Mouse (Mus musculus) heart, postnatal 0 days (tissue): ENCODE data around the gene Dyrk1a.

ENCODE experiments used
- CTCF ChIP-seq: IDR thresholded peaks from 2 replicates; pipeline ENCODE4 v1.5.1; 2016; ENCODE audit warnings: antibody characterized with exemption, control low read depth, low read depth
- EP300 ChIP-seq: IDR thresholded peaks from 2 replicates; pipeline ENCODE4 v1.6.1; 2016; ENCODE audit warnings: antibody characterized with exemption, low read depth

DNA sequence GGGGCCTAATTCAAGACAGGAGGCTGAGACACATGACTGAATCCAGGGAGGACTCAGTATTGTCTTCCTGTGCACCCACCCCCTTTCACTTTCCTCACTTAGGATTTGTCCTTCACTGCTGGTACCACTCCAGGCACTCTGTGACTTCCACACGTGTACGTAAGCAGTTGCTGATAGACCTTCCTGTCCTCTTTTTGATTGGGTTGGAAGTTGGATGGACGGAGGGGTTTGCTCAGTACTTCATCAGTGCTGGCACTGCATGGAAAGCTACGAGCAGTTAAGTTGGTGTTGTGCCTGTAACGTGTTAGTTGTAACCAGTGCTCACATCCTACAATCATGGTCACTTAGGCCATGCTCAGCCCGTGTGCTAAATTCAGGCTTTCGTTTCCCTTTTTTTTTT lies 55.8 kb downstream of the Dyrk1a start:
- TF ChIP-seq CTCF (no peak), EP300 (no peak)
